Mouse (Mus musculus): ENCODE results near the gene Col7a1.

Col7a1 gene

GRCm38 (mm10) chr9:109016973-109017604, 63.7 kb downstream of the Col7a1 start:
- no peak for DNase-seq (ENCODE audit: extremely low spot score, low spot score)

GRCm38 (mm10) chr9:109021428-109021827, 68.0 kb downstream of the Col7a1 start:
- DNase-seq (ENCODE audit: extremely low spot score, low spot score), result no peak

GRCm38 (mm10) chr9:109022866-109023685, 69.7 kb downstream of the Col7a1 start:
- no peak for DNase-seq (ENCODE audit: extremely low spot score, low spot score)

GRCm38 (mm10) chr9:109027521-109027920, 74.1 kb downstream of the Col7a1 start:
- DNase-seq (ENCODE audit: extremely low spot score, low spot score), result no peak

GRCm38 (mm10) chr9:109028421-109028820, 75.0 kb downstream of the Col7a1 start:
- DNase-seq (ENCODE audit: extremely low spot score, low spot score), result no peak

GRCm38 (mm10) chr9:109028919-109029318, 75.5 kb downstream of the Col7a1 start:
- no peak for DNase-seq (ENCODE audit: extremely low spot score, low spot score)

- no peak for DNase-seq (ENCODE audit: extremely low spot score, low spot score)
Observed at GRCm38 (mm10) chr9:109030312-109030711, 76.9 kb downstream of the Col7a1 start.

GRCm38 (mm10) chr9:109031001-109031400, 77.6 kb downstream of the Col7a1 start:
- no peak for DNase-seq (ENCODE audit: extremely low spot score, low spot score)

- no peak for DNase-seq (ENCODE audit: extremely low spot score, low spot score)
Observed at GRCm38 (mm10) chr9:109031686-109032085, 78.3 kb downstream of the Col7a1 start.

- no peak for DNase-seq (ENCODE audit: extremely low spot score, low spot score)
Observed at GRCm38 (mm10) chr9:109032435-109032834, 79.0 kb downstream of the Col7a1 start.

Measured in neural tube, embryonic 10.5 days (tissue).